Mouse (Mus musculus): ENCODE measurements around the gene Mettl6. TPM values are rescaled to one million over a fixed set of nuclear protein-coding genes. Genes with fewer than 3 reads are reported as not detected.
"Not testable (repeated sequence)": the region's sequence is repeated elsewhere in the genome, so short reads cannot be mapped to it uniquely, and the experiment has no call there.

Mettl6 gene
- polyA plus RNA-seq, 1 experiment from 2014 or later = 65.9 TPM

- Histone ChIP-seq H3K27me3 (replicated peaks; ENCODE audit: control insufficient read depth, insufficient read depth, low read length) (no peaks in the 10 kb centered on the region), H3K4me3 (ENCODE audit: low read depth, low read length) (no peak overlapping the region), H3K36me3 (ENCODE audit: control insufficient read depth, insufficient read depth, low read length) (no peaks in the 10 kb centered on the region), H3K4me2 (ENCODE audit: low read length) (no peak overlapping the region), H3K27ac (ENCODE audit: low read depth) (peak overlapping the region; percentile 39), H3K9ac (ENCODE audit: low read length) (no peak overlapping the region), H3K9me3 (ENCODE audit: control insufficient read depth, low read length) (no peaks in the 10 kb centered on the region), H3K4me1 (replicated peaks; ENCODE audit: control insufficient read depth, insufficient read depth, low read length) (no peaks in the 10 kb centered on the region; the same call in 1 of the 2 replicates)
- 64% methylated on average over 6 of the region's 6 CpGs for WGBS
- no peak for DNase-seq (ENCODE audit: low spot score)
- 0 out of 2 replicates have a peak, but pooled peaks have one; percentile 21 for ATAC-seq (replicated peaks; ENCODE audit: low FRiP score, low TSS enrichment, low read depth)
These were observed 32.0 kb downstream of the Mettl6 start for GRCm38 (mm10) chr14:31462886-31463285.

GRCm38 (mm10) chr14:31462226-31462625 lies 32.6 kb downstream of the Mettl6 start:
- not testable (repeated sequence) for ATAC-seq (replicated peaks; ENCODE audit: low FRiP score, low TSS enrichment, low read depth); H3K27ac ChIP-seq (ENCODE audit: low read depth); DNase-seq (ENCODE audit: low spot score)

GRCm38 (mm10) chr14:31458006-31458405 lies 36.8 kb downstream of the Mettl6 start:
- no peak overlapping the region for H3K27ac ChIP-seq (ENCODE audit: low read depth)
- WGBS = 84% methylated on average over 12 of the region's 12 CpGs
- H3K4me1 ChIP-seq (replicated peaks; ENCODE audit: control insufficient read depth, insufficient read depth, low read length) = no peaks in the 10 kb centered on the region; the same call in 1 of the 2 replicates
- H3K36me3 ChIP-seq (ENCODE audit: control insufficient read depth, insufficient read depth, low read length) = no peaks in the 10 kb centered on the region
- no peak overlapping the region for H3K9ac ChIP-seq (ENCODE audit: low read length)
- ATAC-seq (replicated peaks; ENCODE audit: low FRiP score, low TSS enrichment, low read depth) = no peak
- no peaks in the 10 kb centered on the region for H3K9me3 ChIP-seq (ENCODE audit: control insufficient read depth, low read length)
- H3K4me3 ChIP-seq (ENCODE audit: low read depth, low read length) = no peak overlapping the region
- no peak for DNase-seq (ENCODE audit: low spot score)
- no peaks in the 10 kb centered on the region for H3K27me3 ChIP-seq (replicated peaks; ENCODE audit: control insufficient read depth, insufficient read depth, low read length)
- H3K4me2 ChIP-seq (ENCODE audit: low read length) = no peak overlapping the region

More at GRCm38 (mm10) chr14:31462226-31462625, 32.6 kb downstream of the Mettl6 start:
- not testable (repeated sequence) for H3K27me3 ChIP-seq (replicated peaks; ENCODE audit: control insufficient read depth, insufficient read depth, low read length); H3K36me3 ChIP-seq (ENCODE audit: control insufficient read depth, insufficient read depth, low read length); H3K9ac ChIP-seq (ENCODE audit: low read length); H3K4me3 ChIP-seq (ENCODE audit: low read depth, low read length); H3K9me3 ChIP-seq (ENCODE audit: control insufficient read depth, low read length); H3K4me1 ChIP-seq (replicated peaks; ENCODE audit: control insufficient read depth, insufficient read depth, low read length); H3K4me2 ChIP-seq (ENCODE audit: low read length)
- WGBS = 72% methylated on average over 5 of the region's 5 CpGs

- ATAC-seq (replicated peaks; ENCODE audit: low FRiP score, low TSS enrichment, low read depth) = no peak
- Histone ChIP-seq H3K4me1 (replicated peaks; ENCODE audit: control insufficient read depth, insufficient read depth, low read length) (no peaks in the 10 kb centered on the region; the same call in 1 of the 2 replicates), H3K27me3 (replicated peaks; ENCODE audit: control insufficient read depth, insufficient read depth, low read length) (no peaks in the 10 kb centered on the region), H3K4me2 (ENCODE audit: low read length) (no peak overlapping the region), H3K4me3 (ENCODE audit: low read depth, low read length) (no peak overlapping the region), H3K9me3 (ENCODE audit: control insufficient read depth, low read length) (no peaks in the 10 kb centered on the region), H3K27ac (ENCODE audit: low read depth) (no peak overlapping the region), H3K36me3 (ENCODE audit: control insufficient read depth, insufficient read depth, low read length) (no peaks in the 10 kb centered on the region), H3K9ac (ENCODE audit: low read length) (no peak overlapping the region)
- WGBS = 73% methylated on average over 6 of the region's 6 CpGs
- DNase-seq (ENCODE audit: low spot score) = no peak
These were observed 38.6 kb downstream of the Mettl6 start for GRCm38 (mm10) chr14:31456064-31456721.

- Histone ChIP-seq H3K4me2 (ENCODE audit: low read length) (no peak overlapping the region), H3K9me3 (ENCODE audit: control insufficient read depth, low read length) (no peaks in the 10 kb centered on the region), H3K27ac (ENCODE audit: low read depth) (no peak overlapping the region), H3K27me3 (replicated peaks; ENCODE audit: control insufficient read depth, insufficient read depth, low read length) (no peaks in the 10 kb centered on the region), H3K4me1 (replicated peaks; ENCODE audit: control insufficient read depth, insufficient read depth, low read length) (no peaks in the 10 kb centered on the region; the same call in 1 of the 2 replicates), H3K9ac (ENCODE audit: low read length) (no peak overlapping the region), H3K4me3 (ENCODE audit: low read depth, low read length) (no peak overlapping the region), H3K36me3 (ENCODE audit: control insufficient read depth, insufficient read depth, low read length) (no peaks in the 10 kb centered on the region)
- ATAC-seq (replicated peaks; ENCODE audit: low FRiP score, low TSS enrichment, low read depth) (no peak), DNase-seq (ENCODE audit: low spot score) (no peak)
- 86% methylated on average over 8 of the region's 8 CpGs for WGBS
These were observed 39.8 kb downstream of the Mettl6 start for GRCm38 (mm10) chr14:31454849-31455566.

- not testable (repeated sequence) for H3K4me3 ChIP-seq (ENCODE audit: low read depth, low read length); H3K4me2 ChIP-seq (ENCODE audit: low read length); DNase-seq (ENCODE audit: low spot score); H3K9ac ChIP-seq (ENCODE audit: low read length); ATAC-seq (replicated peaks; ENCODE audit: low FRiP score, low TSS enrichment, low read depth); H3K9me3 ChIP-seq (ENCODE audit: control insufficient read depth, low read length); H3K27ac ChIP-seq (ENCODE audit: low read depth); H3K4me1 ChIP-seq (replicated peaks; ENCODE audit: control insufficient read depth, insufficient read depth, low read length); H3K27me3 ChIP-seq (replicated peaks; ENCODE audit: control insufficient read depth, insufficient read depth, low read length); H3K36me3 ChIP-seq (ENCODE audit: control insufficient read depth, insufficient read depth, low read length)
- 80% methylated on average over 12 of the region's 12 CpGs for WGBS
These were observed 40.9 kb downstream of the Mettl6 start for GRCm38 (mm10) chr14:31453946-31454345.

GRCm38 (mm10) chr14:31448994-31449393 lies 45.8 kb downstream of the Mettl6 start:
- ATAC-seq (replicated peaks; ENCODE audit: low FRiP score, low TSS enrichment, low read depth) (no peak), DNase-seq (ENCODE audit: low spot score) (no peak)
- Histone ChIP-seq H3K4me1 (replicated peaks; ENCODE audit: control insufficient read depth, insufficient read depth, low read length) (0 out of 2 replicates have a peak, but pooled peaks cover 4% of the 10 kb centered on the region), H3K27me3 (replicated peaks; ENCODE audit: control insufficient read depth, insufficient read depth, low read length) (no peaks in the 10 kb centered on the region), H3K4me3 (ENCODE audit: low read depth, low read length) (no peak overlapping the region), H3K9me3 (ENCODE audit: control insufficient read depth, low read length) (no peaks in the 10 kb centered on the region), H3K9ac (ENCODE audit: low read length) (no peak overlapping the region), H3K27ac (ENCODE audit: low read depth) (no peak overlapping the region), H3K36me3 (ENCODE audit: control insufficient read depth, insufficient read depth, low read length) (no peaks in the 10 kb centered on the region), H3K4me2 (ENCODE audit: low read length) (no peak overlapping the region)
- whole genome bisulfite sequencing = 38% methylated on average over 5 of the region's 5 CpGs

GRCm38 (mm10) chr14:31443616-31444015 lies 51.2 kb downstream of the Mettl6 start:
- Histone ChIP-seq H3K27ac (ENCODE audit: low read depth) (no peak overlapping the region), H3K4me1 (replicated peaks; ENCODE audit: control insufficient read depth, insufficient read depth, low read length) (no peaks in the 10 kb centered on the region), H3K4me2 (ENCODE audit: low read length) (no peak overlapping the region), H3K4me3 (ENCODE audit: low read depth, low read length) (no peak overlapping the region), H3K9ac (ENCODE audit: low read length) (no peak overlapping the region), H3K36me3 (ENCODE audit: control insufficient read depth, insufficient read depth, low read length) (no peaks in the 10 kb centered on the region), H3K9me3 (ENCODE audit: control insufficient read depth, low read length) (no peaks in the 10 kb centered on the region), H3K27me3 (replicated peaks; ENCODE audit: control insufficient read depth, insufficient read depth, low read length) (no peaks in the 10 kb centered on the region)
- DNase-seq (ENCODE audit: low spot score) (no peak), ATAC-seq (replicated peaks; ENCODE audit: low FRiP score, low TSS enrichment, low read depth) (no peak)
- 69% methylated on average over 6 of the region's 6 CpGs for WGBS

Data from intestine, embryonic 14.5 days (tissue).